Mouse (Mus musculus): ENCODE measurements around the gene Hoxc4.

Hoxc4 gene

DNA sequence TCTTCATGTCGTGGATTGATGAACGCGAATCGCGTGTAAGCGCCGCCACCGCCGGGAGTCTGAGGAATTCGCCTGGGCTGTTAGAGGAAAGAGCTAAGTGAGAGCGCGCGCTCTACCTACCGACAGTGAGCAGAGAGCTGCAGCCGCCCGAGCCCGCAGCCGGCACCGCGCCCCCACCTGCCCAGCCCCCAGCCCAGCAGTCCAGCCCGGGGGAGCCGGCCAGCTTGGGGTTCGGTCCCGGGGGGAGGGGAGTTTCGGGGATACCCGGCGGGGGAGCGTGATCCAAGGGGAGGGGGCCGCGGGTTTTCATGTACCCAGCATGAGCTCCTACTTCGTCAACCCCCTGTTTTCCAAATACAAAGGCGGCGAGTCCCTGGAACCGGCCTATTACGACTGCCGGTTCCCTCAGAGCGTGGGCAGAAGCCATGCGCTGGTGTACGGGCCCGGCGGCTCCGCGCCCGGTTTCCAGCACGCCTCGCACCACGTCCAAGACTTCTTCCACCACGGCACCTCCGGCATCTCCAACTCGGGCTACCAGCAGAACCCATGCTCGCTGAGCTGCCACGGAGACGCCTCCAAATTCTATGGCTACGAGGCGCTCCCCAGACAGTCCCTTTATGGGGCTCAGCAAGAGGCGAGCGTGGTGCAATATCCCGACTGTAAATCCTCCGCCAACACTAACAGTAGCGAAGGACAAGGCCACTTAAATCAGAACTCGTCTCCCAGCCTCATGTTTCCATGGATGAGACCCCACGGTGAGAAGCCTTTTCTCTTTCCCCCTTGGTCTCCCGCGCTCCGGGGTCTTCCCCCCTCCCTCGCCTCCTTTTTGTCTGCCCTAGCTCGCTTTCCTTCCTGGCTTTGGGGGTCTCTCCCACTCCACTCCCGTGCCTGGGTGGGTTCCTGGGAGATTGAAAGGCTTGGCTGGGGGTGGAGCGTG is 28.0 kb upstream of the Hoxc4 start, which contains the start of gene Hoxc8:
Gene Hoxc8, plus strand, starts transcription at position 147 of the 937 bp plus-strand sequence.
- no peak for DNase-seq (ENCODE audit: low read depth, low spot score)

DNA sequence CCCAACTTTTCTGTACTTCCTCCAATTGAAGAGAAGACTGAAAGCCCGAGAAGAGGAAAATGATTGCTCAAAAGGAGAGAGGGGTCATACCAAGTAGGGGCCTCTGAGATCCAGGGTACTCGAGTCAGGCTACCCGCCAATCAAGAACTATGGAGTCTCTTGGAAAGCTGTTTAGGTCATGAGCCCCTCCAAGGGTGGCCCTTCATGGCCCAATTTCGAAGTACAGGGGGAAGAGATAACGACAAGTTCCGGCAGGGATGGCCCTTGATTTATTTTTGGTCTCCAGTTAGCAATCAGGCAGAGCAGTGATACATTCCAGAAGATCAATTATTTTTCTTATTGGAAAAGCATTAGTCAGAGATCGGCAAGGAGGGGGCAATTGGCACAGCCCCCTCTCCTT is 27.0 kb upstream of the Hoxc4 start:
- no peak for DNase-seq (ENCODE audit: low read depth, low spot score)

DNA sequence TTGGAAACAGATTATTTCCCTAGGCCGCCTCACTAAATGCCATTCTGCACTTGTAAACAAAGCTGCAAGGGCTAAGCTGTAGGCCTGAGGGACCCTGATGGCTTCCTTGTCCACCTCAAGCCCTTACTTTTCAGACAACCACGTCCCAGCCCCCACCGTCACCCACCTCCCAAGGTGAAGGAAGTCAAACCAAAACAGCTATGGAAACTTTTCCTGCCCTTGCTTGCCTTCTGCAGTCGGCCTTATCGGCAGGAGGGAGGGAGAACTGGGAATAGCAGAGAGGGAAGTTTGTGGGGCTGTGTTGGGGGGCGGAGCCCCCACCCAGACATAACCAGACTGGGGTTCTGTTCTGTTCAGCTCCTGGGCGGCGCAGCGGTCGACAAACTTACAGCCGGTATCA is 26.5 kb upstream of the Hoxc4 start:
- no peak for DNase-seq (ENCODE audit: low read depth, low spot score)

DNA sequence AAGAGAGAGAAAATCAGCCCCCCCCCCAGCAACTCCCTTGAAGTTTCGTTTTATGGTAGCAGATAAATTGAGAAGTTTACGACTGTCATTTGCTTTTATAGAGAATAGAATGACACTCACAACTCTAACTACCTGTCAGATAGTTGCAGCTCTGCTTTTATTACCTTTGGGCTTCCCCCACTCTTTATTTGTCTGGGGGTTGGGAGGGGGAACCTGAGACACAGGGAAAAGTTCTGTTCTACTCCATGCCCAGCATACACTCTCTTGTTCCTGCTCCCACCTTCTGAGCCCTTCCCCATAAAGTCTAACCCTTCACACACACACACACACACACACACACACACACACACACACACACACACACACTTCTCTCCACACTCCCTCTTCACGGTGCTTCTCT is 25.9 kb upstream of the Hoxc4 start:
- DNase-seq (ENCODE audit: low read depth, low spot score), result no peak

DNA sequence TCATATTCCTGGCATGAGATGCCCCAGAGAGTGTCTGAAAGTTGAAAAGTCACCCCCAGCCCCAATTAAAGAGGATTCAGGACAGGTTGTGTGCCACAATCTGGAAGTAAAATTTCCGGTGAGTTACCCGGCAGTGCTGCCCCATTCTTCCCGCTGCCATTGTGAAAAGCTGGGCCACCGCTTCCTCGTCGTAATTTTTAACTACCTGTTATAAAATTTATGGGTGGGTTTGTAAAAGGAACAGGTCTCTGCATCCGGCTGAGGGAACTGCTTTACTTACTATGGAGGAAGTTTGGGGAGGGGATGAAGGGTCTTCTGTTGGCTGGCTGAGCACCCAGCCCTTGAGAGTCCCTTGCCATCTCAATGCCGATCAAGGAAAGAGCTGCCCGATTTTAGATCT is 22.2 kb upstream of the Hoxc4 start:
- DNase-seq (ENCODE audit: low read depth, low spot score), result no peak

DNA sequence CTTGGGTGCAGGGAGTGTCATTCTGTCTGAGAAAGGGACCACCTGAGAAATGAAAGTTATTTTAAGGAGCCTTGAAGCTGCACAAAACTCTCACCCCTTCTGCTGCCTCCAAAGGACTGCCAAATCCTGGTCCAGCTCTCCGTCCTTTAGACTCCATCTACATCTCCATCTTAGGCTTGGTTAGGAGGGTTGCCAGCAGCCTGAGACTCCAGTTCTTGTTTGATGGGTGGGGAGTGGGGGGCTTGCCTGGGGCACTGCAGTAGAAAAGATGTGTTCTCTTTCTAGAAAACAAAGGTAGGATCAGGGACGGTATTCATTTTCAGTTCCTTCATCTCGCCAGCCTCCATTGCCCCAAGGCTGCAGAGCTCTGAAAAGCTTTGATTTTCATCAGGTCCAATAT is 21.3 kb upstream of the Hoxc4 start:
- DNase-seq (ENCODE audit: low read depth, low spot score), result no peak

DNA sequence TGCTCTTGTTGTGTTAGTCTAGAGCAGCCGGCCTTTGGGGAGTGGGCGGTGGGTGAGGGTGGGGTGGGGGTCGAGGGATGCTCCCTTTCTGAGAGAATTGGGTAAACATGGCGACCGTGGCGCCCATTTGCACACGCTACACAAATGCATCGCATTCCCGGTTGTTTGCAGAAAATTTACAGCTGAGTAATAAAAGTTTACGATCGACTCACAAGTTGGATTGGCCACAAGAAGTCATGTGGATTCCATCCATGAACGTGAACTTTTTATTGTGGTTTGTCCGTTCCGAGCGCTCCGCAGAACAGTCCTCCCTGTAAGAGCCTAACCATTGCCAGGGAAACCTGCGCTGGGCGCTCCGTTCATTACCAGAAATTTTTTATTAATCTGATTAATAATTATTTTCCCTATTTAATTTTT is 20.8 kb upstream of the Hoxc4 start, which contains the start of gene Hoxc6:
Gene Hoxc6, plus strand, starts transcription at position 319 of the 417 bp plus-strand sequence.
- DNase-seq (ENCODE audit: low read depth, low spot score), result peak; percentile 83

DNA sequence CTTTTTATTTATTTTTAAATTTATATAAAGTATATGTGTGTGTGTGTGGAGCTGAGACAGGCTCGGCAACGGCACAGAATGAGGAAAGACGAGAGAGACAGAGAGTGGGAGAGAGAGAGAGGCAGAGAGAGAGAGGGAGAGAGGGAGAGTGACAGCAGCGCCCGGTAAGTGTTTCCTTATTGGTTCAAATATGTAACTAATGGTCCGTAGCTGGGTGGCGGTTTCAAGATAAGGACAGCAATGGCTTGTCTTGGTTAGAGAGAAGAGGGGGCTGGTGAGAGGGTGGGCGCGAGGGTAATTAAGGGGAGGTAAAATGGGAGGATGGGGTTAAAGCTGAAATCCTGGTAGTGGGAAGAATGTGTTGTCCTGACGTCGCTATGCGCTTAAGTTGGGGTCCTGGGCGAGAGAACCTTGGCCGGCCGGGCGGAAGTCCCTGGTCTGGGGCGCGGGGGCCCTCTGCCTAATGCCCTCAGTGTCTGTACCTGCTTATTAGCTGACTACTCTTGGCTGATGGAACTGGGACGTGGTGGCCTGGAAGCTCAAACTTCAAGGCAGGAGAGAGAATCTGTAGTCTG is 20.0 kb upstream of the Hoxc4 start:
- DNase-seq (ENCODE audit: low read depth, low spot score), result no peak

DNA sequence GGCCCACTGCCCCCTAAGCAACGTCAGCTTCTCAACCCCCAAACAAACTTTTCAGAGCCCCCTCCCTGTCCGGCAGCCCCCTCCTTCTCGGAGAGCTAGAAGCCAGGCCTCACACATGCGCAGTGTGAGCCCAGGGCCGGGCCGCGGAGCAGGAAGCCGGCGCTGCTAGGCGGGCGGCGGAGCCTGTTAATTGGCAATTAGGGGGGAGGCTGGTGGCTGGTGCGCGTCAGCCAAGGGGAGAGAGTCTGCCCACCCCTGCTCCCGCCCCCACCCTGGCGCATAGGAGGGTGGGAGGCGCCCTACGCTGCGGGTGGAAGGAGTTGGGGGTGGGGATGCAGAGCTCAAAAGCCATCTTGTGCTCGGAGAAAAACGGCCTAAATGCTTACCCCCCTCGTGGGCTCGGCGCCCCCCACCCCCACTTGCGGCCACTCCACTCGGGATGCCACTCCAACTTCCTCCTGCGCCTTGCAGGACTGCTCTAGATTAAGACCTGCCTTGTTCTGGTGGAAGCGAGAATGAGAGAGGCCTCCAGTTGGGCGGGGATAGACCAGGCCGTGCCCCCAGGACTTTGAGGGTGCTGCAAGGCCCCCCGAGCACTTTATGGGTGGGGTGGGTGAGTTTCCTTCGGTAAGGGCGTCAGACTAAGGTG is 19.4 kb upstream of the Hoxc4 start:
- peak; percentile 85 for DNase-seq (ENCODE audit: low read depth, low spot score)

DNA sequence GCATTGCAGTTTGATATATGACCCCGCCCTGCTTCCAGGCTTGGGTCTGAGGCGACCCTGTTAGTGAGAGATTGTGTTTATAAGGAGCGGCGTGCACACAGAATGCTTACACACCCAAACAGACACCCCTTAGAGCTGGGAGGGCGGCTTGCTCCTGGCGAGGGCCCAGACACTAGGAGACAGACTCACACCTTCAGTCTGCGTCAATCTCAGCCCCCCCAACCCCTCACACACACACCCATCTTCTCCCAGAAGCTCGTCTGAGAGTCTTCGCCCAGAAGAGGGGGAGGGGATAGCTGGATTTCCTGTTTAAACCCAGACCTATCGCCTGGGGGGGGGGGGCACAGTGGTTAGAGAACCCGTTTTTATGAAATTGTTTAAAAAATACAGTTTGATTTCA is 18.8 kb upstream of the Hoxc4 start:
- DNase-seq (ENCODE audit: low read depth, low spot score), result no peak

DNA sequence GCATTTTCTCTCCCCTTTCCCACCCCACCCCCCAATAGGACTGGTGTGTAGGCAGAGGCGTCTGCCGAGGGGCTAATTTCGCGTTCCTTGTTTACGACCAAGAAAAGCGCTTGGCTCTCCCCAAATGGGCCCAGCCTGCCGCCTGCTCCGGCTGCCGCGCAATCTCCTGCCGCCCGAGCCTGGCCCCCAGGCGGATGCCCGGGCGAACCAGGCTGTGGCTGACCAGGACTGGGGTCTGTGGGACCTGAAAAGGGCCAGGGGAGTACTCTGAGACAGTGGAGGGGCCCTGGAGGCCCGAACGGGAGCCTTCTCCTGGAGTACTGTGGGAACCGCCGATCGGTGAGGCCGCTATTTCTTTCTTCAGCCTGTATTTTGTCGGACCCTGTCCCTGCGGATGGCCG is 18.2 kb upstream of the Hoxc4 start:
- no peak for DNase-seq (ENCODE audit: low read depth, low spot score)

DNA sequence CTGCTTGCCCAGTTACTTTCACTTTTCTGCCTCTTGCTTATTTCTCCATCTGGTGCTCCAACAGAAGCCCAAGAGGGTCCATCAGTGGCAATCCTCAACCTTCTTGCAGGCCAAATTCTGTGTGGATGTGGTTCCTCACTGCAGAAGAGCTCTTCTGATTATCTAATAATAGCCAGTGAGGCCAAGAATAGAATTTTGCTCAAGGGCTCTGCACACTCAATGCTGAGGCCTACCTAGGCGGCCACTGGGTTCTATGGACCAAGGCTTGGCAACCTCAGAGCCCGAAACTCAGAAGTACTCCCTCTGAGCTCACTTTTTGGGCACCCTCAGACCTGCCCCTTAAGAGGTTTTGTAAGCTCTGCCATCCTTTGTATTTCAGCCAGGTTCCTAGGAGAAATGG is 17.4 kb upstream of the Hoxc4 start:
- DNase-seq (ENCODE audit: low read depth, low spot score), result no peak

DNA sequence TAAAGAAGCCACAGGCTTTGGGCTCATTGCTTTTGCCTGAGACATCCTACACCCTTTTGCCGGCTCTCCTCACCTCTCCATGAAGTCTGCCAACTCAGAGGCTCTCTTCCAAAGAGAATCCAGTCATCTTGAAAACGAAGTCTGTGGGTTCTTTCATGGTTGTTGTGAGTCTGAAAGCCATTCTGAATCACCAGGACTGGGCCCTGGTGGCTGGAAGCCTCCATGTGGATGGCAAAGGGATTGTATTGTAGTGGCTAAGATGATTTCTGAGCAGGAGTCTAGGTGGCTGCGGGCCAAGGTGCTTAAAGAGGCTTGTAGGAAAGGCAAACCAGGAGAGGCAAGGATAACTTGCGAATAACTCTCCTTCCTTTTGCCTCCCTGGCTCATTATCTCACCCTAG is 16.6 kb upstream of the Hoxc4 start:
- DNase-seq (ENCODE audit: low read depth, low spot score), result no peak

DNA sequence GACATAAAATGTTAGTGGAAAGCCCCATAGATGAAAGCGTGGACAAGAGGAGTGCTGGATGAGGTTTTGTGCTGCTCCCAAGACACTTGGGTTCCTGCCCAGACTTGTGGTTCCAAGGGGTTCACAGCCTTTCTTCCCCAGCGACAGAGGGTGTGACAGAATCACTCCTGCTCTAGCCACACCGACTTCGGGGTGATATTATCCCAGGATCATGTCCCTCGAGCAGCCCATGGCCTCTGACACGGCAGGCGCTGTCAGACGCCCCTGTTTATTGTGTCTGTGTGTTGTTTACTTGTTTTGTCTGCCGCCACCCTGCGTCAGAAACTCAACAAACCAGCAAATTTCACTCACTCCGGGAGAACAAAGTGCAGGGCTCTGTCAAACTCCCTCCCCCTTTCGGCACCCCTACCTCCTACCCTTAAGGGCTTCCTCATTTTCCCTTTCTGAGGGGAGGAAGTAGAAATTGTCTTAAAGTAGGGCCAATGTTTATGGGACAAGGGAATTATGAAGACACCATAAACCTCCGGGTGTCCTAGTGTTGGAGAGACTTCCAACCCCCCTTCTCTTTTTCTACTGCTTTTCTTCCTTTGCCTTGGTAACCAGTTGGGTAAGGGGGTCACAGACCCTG is 15.8 kb upstream of the Hoxc4 start:
- DNase-seq (ENCODE audit: low read depth, low spot score), result no peak

DNA sequence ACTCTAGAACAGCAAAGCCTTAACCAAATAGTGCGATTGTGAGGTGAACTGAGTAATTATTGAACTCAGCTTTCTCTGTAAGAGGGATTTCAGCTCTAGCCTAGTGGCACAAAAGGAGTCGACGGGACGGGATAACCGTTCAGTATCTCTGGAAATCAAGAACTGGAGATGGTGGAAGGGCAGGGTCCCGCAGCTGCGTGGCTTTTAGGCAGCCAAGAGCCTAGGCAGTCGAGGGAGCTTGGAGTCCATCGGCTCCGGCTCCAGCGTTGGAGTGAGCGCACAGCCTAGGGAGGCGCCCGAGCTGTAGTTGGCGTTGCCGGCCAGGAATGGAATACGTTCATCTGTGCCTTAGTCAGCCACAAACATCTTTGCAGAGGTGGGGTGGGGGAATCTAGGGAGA is 13.4 kb upstream of the Hoxc4 start:
- DNase-seq (ENCODE audit: low read depth, low spot score), result no peak

DNA sequence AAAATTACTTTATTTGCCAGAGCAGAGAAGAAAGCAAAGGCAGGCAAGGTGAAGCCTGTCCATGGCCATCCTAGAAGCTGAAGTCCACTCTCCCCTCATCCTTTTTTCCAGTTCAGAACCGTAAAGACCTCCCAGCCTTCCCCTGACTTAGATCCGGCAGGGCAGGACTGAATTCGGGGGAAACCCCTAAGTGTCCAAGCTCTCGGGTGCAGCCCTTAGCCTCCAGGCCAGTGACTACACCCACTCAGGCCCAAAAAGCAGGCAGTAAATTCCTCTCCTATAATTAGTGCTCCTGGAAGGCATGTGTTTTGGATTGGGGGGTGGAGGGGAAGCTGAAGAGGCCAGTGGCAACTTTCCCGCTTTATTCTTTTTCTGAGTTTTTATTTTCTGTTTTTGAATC is 12.9 kb upstream of the Hoxc4 start:
- DNase-seq (ENCODE audit: low read depth, low spot score), result no peak

DNA sequence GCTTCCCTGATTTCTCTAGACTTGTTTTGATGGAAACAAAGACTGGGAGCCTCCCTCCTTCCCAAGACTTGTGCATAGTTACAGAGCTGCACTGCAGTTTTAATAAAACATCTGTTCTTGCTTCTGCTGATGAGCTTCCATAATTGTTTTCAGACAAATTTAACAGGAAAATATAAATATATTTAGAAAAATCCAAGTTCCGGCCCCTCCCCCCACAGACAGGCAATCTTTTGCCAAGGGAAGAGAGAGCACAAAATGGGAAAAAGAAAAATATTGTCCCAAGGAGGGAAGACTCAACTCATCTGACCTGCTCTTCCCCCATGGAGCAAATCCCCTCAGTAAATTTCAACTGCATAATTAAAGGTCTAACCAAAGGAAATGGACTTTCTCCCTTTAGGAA is 12.4 kb upstream of the Hoxc4 start:
- DNase-seq (ENCODE audit: low read depth, low spot score), result no peak

DNA sequence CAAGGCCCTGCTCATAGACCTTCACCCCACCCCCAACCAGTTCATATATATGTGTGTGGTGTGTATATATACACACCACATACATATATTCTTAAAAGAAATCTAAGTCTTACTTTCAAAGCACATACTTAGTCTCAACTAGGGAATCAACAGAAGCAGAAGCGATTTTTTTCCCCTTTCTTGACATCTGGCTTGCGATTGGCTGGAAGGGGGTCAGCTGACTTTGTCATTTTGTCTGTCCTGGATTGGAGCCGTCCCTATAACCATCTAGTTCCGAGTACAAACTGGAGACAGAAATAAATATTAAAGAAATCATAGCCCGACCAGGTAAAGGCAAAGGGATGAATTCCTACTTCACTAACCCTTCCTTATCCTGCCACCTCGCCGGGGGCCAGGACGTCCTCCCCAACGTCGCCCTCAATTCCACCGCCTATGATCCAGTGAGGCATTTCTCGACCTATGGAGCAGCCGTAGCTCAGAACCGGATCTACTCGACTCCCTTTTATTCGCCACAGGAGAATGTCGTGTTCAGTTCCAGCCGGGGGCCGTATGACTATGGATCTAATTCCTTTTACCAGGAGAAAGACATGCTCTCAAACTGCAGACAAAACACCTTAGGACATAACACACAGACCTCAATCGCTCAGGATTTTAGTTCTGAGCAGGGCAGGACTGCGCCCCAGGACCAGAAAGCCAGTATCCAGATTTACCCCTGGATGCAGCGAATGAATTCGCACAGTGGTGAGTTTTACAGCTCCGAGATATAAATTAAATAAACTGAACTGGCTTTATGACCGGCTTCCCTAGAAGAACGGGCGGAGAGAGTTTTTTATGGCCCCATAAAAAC is 9.2 kb upstream of the Hoxc4 start:
- DNase-seq (ENCODE audit: low read depth, low spot score), result no peak

DNA sequence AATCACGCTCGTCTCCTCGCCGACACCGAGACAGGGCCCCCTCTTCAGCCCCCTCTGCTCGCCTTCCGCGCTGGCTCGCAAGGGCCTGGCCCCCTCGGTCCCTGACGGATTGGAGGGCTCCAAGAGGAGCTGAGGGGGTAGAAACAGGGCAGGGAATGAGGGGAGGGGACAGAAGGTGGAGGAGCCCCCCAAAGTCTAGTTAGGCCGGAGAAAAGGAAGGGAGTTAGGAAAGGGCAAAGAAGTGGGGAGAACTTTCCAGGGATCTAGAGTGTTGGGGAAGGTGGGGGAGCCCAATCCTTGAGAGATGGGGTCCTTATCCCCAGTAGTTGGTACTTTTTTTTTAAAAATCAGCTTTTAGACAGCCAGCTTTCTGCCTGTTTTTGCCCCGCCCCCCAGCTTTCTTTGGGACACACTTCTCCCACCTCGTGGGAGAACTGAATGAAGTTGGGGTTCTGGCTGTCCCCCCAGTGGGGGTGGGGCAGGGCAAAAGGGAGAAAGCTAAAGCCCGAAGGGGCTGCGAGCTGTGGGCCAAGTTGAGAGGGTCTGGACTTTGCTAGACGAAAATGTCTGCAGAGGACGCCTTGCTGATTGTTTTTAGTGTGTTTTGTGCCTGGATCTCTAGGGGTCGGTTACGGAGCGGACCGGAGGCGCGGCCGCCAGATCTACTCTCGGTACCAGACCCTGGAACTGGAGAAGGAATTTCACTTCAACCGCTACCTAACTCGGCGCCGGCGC is 8.5 kb upstream of the Hoxc4 start:
- no peak for DNase-seq (ENCODE audit: low read depth, low spot score)

DNA sequence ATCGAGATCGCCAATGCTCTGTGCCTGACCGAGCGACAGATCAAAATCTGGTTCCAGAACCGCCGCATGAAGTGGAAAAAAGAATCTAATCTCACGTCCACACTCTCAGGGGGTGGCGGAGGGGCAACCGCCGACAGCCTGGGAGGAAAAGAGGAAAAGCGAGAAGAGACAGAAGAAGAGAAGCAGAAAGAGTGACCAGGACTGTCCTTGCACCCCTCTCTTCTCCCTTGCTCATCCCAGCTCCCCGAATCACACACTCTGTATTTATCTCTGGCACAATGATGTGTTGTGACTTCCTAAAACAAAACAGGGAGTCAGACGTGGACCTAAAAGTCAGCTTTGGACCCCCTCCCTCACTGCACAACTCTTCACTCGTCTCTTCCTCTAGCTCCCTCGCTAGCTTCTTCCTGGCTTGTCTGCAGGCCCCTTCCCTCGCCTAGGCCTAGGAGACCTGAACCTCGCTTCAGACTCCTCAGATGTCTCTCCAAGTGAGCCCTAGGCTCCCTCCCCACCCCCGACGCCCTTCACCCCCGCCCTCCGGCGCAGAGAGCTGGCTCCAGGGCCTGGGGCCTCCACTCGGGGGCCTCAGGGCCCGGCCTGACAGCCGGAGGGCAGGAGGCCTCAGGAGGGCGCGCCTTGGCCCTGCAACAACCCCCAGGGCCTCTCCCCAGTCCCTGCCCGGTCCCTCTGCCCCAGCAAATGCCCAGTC is 7.7 kb upstream of the Hoxc4 start:
- no peak for DNase-seq (ENCODE audit: low read depth, low spot score)

Measured in forelimb bud, embryonic 11.5 days (tissue).